Mouse (Mus musculus) adrenal gland (tissue): ENCODE data around the gene T.
"Not testable (repeated sequence)": the region's sequence is repeated elsewhere in the genome, so short reads cannot be mapped to it uniquely, and the experiment has no call there.

Experiments used
- intact Hi-C: fragments of 180-260 bp; cut with DNase I; formaldehyde crosslinking; loops from one replicate; pipeline ENCODE4 v1.15.1; 2025
- long read RNA-seq, 2 experiments: library from polyadenylated mRNA; unstranded; transcript quantifications; one replicate each; pipeline ENCODE4 v2.0.0; 2020; ENCODE audit warnings: borderline replicate concordance in 1 of 2; ENCODE audit not compliant: insufficient replicate concordance in 1 of 2

T gene
- long read RNA-seq, experiment 1: 0 reads
- long read RNA-seq, experiment 2: 0 reads

DNA sequence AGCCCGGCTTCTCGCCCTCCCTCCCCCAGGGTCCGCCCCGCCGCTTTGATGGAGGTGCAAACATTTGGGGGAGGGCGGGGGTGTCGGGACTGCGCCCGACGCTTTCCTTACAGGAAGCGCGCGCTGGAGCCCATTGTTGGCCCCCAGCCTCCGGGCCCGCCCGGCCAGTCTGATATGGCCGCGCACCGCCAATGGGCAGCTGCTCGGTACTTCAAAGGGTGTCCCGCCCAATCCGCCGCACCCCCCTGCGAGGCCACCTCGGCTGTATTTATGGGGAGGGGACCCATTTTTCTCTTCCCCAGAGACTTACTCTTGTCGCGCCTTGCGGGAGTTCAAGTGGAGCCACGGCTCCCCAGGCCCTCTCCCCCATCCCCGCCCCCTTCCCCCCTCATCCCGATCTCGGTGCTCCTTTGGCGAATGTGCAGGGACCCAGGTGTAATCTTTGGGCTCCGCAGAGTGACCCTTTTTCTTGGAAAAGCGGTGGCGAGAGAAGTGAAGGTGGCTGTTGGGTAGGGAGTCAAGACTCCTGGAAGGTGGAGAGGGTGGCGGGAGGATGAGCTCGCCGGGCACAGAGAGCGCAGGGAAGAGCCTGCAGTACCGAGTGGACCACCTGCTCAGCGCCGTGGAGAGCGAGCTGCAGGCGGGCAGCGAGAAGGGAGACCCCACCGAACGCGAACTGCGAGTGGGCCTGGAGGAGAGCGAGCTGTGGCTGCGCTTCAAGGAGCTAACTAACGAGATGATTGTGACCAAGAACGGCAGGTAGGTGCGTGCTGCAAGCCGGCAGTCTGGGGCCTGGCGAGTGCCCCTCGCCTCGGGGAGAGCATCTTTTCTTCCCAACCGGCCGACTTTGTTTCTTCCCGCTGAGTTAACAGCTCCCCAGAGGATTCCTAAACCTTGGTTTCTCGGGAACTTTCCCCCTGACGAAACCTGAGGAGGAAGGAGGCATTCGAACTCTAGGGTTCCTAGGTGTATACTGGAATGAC lies at the start of gene T:
TSS of gene T (plus strand) at position 446 of the 983 bp plus-strand sequence.
- intact Hi-C loops: no loop called here

DNA sequence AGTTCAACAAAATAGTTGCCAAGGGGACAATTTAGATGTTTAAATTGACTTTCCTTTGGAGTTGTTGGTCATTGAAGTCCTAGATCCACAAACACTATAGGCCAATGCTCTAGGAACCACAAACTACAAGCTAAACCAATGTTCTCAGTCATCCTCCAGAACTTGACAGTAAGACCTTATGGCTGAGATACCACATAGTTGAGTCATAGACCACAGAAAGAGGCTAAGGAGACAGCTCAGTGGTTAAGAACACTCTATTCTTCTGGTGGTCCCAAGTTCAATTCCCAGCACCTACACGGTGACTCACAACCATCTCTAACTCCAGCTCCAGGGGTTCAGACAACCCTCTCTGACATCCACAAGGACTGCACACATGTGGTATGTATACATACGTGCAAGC lies 48.8 kb upstream of the T start:
- intact Hi-C loops: no loop called here

DNA sequence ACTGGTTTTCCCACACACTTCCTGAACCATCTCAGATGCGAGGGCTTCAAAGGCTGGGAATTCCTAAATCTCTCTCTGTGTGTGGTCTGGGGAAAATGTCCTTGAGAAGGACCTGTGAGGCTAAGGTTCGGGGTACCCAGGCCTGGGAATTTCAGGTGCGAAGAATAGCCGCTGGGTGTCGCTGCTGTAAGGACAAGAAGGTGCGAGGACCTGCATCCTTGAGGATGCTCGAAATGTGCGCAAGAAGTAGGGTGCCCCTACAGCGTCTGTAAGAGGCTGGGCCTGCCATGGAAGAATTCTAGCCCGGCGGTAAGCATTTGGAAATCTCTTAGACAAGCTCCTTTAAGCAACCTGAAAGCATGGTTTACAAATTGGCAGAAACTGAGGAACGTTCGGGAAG lies 45.8 kb upstream of the T start:
- intact Hi-C loops: no loop called here

DNA sequence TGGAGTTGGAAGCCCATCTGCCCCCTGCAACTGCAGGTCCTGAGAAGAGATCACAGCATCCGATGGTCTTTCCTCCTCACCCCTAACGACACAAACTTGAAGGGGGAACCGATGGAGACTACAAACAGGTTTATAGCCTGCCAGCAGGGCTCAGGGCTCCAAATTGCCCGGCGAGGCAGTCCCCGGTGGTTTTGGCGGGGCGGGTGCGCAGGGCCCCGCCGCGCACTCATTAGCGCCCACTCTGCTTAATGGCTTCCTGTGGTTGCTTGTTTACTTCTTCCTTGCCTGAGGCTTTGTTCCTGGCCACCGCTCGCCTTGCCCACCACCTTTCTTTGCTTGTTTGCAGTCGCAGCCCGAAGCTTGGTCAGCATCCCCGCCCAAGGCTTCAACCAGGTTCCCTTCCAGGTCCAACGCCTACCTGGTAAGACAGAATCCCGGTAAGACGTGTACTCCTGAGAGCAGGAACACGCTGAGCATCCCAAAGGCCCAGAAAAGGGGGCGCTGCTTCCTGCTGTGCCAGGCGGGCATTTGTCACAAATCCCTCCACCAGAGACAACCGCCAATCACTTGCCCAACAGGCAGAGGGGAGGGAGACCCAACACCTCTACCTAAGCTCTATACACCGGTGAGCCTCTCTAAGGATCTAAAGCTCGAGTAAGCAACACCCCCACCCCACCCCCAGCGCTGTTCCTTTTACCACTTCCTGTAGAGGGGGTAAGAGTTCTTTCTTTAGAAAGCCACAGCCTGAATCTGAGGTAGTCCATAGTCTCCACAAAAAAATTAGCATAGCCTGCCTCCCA lies 45.0 kb upstream of the T start:
- intact Hi-C loops: no loop called here

DNA sequence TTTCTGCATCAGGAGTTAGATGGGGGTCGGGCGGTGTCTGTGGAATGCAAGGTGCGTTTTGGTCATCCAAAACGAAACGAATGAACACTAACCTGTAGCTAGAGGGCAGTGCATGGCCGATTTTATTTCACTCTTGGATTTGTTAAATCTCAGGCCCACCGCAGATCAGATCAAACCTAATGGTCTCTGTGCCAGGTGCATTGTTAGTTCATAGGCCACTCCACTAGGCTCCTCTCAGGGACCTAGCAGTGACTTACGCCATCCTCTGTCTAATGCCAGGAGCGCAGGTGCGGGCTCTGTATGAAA lies 44.5 kb upstream of the T start:
- intact Hi-C loops: no loop called here

DNA sequence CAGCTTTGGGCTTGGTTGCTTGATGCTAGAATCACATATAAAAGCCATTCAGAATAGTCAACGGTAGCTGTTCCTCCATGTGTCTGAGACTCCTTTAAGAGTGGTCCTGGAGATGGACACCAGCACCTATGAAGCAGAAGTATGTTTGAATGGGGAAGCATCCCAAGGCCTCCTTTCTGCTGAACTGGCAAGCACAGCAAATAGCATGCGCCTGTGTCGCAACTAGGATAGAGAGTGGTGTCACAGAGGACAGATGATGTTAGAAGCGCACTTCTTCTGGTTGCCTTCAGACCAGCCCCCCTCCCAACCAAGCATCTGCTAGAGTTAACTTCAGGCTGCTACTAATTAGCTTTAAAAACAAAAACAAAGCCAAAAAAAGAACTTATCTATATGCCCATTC lies 43.7 kb upstream of the T start:
- intact Hi-C loops: no loop called here

DNA sequence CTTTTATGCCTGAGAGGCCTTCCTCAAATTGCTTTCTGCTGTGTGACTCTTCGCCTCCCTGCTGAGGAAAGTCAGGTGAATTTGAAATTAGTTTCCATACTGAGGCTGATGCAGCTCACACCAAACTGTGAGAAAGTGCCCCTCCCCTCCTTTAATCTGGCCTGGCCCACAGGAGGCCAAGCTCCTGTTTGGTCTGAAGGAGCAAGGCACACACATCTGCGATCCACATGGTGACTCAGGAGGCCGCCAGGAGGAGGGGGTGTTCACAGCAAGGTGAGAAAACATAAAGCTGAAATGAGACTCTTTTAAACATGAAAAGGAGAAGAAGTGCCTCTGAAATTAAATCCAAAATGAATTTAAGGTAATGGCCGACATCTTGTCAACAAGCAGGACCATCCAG lies 37.9 kb upstream of the T start:
- intact Hi-C loops: no loop called here

DNA sequence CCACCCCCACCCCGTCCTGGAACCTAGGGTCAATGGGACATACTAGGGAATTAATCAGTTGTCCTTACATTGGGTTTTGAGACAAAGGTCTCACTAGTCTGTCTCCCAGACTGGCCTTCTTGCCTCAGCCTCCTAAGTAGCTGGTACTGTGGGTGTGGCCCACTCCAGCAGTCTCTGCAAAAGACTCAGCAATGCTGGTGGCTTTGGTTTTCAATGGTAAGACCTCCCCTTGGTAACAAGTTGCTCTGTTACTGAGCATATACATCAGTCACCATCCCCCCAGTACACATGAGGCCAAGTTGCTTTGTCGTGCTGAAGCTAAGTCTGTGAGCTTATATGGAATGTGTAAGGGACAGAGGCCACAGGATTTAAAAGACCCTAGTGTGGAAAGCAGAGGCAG lies 36.3 kb upstream of the T start:
- intact Hi-C loops: no loop called here

DNA sequence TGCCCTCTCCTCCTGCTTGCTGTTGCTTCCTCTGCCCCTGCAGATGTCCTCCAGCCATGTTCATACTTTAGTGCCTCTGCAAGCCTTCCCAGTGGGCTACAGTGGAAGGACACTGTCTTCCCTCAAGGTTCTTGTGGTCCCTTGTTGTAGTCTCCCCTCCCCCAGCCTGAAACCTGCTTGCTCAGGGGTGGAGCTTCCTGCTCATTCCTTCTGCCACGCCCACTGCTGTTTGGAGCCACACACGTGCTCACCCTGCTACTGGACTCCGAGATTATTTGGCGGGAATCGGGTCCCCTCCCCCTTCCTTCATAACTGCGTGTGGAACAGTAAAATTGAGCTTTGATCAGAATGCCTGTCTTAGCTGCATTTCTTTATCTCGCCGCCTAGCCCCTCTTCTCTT lies 30.3 kb upstream of the T start:
- intact Hi-C loops: not testable (repeated sequence)

DNA sequence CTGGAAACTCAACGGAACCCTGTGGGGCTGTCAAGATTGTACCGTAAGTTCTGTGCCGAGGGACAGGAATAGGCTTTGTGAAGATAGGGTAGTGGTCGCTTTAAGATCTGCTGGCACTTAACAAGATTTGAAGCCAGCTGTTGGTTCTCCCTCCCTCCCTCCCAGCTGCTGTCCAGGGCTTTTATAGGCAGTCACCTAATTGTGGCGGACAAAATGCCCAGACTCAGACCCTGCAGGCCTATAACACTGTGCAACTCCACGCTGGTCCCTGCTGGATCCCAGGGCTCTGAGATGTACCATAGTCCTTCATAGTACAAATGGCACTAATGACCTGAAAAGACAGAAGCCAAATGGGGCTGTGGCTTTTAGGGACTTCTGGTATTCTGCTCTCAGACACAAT lies 27.9 kb upstream of the T start:
- intact Hi-C loops: no loop called here

DNA sequence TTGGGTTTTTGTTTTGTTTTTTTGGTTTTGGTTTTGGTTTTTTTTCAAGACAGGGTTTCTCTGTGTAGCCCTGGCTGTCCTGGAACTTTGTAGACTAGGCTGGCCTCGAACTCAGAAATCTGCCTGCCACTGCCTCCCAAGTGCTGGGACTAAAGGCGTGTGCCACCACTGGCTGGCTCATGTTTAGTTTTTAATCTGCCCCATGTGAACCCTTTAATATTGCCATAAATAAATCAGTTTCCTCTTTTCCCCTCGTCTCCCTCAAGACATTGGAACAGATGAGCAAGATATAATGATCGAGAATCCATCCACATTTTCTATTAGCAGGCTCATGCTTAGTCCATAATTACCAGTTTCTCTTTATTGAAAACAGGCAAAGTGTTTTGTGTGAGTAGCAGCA lies 26.2 kb upstream of the T start:
- intact Hi-C loops: not testable (repeated sequence)

DNA sequence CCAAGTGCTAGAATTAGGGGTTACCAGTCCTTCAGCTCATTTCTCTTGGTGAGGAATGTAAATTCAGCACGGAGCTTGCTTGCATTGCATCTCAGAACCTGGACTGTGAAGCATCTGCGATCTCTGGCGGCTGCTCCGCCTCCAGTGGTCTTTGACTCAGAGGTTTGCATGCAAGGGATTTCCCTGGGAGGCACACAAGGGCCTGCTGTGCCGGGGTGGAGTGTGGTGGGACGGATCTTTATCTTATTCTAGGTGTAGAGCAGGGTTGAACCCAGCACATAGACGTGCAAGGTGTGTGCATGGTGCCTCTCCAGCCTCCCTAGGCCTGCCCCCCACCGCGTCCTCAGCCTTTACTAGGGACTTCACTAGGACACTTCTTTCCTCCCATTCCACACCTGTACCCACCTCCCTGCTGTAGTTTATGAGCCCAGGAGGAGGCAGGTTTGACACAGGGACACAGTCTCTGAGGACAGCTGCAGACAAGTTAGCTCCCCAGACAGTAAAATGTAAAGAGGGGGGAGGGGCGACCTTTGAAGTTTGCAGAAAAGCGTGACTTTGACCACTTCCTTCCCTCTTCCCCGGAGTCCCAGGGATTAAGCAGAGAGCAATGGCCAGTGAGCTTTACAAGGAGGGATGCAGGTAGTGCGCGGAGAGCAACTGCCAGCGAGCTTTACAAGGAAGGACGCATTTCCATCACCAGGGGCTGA lies 25.5 kb upstream of the T start:
- intact Hi-C loops: no loop called here

DNA sequence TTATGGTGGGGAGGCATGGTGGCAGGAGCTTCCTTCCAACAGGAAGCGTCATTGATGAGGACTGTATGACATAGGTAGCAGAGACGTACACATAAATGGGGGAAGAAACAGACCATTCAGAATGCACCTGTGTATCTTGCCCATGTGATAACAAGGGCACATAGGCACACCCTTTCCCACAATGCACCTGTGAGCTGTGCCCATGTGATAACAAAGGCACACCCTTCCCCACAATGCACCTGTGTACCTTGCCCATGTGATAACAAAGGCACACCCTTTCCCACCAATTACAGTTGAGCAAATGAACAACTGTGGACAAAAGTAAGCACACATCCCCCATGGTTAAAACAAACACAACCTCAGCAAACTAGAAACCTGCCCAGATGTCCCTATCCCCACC lies 23.9 kb upstream of the T start:
- intact Hi-C loops: no loop called here

DNA sequence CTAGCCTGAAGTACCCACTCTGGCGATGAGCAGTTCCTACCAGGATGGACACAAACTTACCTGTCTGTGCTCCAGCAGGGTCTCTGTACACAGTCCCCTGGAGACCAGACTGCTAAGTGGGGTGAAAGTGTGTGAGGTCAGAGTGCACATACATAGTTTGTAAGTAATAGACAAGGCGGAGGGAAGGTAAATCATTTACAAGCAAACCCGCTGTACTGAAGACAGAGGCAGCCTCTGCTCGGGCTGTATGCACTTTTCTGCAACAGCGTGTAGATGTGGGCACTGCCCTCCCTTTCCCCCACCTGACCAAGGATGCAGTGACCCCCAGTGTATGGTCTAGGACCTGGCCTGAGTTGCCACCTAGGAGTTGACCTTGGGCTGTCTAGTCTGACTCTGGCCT lies 20.6 kb upstream of the T start:
- intact Hi-C loops: no loop called here

DNA sequence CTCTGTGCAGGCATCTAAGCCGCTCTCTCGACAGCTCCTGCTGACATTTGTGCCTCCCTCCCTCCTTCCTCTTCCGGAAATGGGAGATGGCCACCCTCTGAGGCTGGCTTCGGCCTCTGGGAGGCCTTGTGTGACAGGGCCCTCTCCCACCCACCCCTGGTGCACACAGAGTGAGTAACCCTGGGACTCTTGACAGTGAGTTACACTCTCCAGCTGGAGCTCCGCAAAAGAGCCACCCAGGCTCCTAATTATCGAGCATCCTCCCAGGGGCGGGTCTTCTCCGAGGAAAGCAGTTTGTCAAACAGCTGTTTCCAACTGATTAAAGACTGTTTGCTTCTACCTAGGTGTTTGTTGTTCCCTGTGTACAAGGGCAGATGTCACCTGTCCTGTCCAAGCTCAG lies 18.7 kb upstream of the T start:
- intact Hi-C loops: no loop called here

DNA sequence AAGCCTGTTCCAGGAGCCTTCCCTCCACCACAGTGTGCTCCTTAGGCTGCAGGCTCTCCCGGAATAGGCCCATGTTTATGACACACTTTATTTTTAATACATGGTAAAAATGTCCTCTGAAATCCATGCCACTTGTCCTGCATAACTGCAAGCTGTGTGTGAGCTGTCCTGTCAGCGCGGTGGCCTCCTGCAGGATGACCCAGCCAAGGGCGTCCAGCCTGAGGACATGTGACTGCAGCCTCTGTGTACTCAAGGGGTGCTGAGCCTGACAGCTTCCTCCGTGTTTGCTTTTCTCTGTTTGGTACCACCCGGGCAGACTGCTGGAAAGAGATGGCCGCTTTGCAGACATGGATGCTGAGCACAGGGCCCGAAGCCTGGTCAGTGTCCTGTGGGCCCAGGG lies 17.4 kb upstream of the T start:
- intact Hi-C loops: no loop called here

DNA sequence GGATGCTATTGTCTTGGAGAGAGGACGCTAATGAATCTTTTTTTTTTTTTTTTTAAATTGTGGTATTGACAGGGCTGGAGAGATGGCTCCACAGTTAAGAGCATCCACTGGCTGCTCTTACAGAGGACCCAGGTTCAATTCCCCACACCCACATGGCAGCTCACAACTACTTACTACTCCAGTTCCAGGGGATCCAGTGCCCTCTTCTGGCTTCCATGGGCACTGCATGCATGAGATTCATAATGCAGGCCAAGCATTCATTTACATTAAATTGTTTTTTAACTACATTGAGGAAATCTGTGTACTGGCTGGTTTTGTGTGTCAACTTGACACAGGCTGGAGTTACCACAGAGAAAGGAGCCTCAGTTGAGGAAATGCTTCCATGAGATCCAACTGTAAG lies 13.5 kb upstream of the T start:
- intact Hi-C loops: no loop called here

DNA sequence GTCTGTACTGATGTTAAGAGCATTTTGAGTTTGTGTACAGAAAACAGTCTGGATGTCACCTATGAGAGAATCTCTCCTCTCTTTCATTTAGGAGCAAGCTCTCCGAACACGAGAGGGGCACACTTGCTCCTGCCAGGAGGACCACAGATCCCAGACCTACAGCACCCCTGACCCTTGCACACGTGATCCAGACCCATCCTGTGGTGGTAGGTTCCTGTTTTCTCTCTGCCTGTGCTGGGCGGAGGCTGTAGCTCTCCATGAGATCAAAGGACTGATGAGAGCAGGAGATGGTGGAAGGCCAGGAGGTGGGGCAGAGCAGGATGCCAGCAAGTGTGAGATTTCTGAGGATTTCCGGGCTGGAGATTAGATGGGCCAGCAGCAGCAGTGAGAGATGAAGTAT lies 12.7 kb upstream of the T start:
- intact Hi-C loops: no loop called here

DNA sequence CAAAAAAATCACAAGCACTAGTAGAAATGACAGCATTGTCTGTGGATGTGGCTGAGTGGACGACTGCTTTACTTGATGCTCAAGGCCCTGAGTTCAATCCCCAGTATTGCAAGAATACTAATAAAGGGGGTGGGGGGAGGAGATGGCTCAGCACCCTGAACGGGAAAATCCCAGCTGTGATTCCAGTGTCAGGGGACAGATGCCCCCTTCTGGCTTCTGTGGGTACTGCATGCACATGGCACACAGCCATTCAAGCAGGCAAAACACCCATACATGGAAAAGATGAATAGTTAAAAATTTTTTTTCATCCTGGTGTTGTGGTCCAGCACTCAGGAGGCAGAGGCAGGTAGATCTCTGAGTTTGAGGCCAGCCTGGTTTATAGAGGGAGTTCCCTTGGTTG lies 10.9 kb upstream of the T start:
- intact Hi-C loops: no loop called here

DNA sequence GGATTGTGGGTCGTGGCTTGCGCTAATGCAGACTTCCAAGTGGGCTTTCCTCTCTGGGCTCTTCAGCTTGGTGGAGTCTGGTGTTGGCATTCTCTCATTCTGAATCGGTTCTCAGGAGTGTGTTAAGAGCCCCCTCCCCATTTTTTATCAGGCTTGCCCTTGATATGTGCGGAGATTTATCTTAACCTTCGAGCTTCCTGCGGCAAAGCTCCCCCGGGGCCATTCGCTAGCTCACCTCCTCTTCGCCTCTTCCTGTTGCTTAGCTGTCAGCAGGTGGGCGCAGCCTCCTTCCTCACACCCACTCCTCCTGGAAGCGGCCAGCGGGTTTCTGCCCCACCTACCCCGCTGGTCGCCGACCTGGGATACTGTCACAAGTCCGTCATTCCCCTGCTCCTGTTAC lies 4.8 kb upstream of the T start:
- intact Hi-C loops: no loop called here

DNA sequence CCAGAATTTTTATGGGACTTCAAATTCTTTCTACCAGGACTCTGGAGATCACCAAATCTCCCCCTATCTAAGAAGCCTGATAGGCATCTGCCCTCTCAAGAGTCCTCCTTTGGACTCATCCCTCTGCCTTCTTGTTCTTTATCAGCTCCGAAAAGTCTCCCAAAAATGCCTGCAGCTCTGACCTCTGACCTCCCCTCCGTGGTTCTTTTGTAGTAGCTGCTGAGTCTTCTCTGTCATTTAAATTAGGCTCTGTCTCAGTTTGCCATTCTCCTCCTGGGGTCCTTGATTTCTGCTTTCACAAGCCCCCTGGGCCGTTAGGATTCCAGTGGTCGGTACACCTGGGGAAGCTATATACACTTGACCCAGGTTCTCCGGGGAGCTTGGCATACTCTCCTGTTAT lies 4.3 kb upstream of the T start:
- intact Hi-C loops: no loop called here

DNA sequence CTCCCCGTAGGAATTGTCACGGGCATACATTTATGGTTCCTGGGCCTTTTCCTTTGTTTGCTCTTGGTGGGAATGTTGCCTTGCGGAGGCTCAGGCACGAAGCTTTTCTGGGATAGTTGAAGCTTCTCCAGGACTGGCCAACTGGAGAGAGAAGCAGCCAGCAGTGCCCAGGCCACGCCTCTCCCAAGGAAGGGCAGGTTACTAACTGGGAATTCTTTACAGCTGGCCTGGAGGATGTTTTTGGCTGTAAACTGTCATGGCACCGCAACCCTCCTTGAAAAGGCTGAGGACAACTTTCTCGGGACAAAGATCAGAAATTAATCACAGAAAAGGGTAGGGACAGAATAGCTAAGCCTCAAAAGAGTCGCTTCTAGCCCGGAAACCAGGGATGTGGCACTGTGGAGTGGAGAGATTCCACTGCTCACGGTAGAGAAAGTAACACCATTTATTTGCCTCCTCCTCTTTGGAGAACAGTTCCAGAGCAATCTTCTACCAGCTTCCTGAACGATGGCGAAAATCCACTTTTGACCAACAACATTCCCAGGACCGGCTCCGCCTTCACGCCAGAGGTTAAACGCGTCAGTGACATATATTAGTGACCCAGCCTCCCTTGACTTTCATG lies 1.9 kb upstream of the T start:
- intact Hi-C loops: no loop called here
